Mouse (Mus musculus) right cerebral cortex, postnatal 4 days (tissue): ENCODE data around the gene Fbxo34.

Experiments
- DNase-seq: peaks from one replicate; pipeline ENCODE4 v3.0.0-alpha.2; 2022

The Fbxo34 gene

DNA sequence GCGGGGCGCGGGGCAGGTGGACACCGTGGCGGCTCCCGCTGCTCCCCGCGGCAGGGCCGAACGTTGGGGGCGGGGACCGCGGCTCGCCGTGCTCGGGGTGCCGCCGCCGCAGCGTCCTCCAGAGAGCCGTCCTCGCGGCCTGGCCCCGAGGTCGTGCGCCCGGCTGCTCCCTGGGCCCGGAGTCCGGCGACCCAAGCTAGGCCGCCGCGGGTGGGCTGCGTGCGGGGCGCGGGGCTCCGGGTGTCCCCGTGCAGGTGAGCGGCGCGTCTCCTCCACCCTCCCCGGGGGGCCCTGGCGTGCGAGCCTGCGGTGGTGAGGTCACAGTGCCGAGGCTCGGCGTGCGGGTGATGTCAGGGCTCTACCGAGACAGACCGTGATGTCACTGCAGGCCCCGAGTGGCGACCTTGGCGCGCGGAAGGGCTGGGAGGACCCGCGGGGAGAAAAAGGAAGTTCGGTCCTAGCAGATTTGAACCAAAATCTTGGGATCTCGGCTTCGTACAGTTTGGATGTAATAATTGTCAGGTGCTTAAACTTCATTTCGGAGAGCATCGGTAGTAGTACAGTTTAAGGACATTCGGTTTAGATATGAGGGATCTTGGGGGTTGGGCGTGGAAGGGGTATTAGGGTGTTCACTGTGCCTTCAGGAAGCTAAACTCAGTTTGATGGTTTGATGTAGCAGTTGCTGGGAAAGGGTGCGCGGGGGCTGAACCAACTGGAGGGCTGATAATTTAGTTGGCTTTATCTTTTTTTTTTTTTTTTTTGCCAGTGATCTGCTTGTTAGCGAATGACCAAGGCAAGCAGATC, 22.7 kb downstream of the Fbxo34 start:
- DNase-seq, result peak; percentile 52

- no peak for DNase-seq
Observed at GRCm38 (mm10) chr14:47473891-47474290, 23.7 kb downstream of the Fbxo34 start.

DNA sequence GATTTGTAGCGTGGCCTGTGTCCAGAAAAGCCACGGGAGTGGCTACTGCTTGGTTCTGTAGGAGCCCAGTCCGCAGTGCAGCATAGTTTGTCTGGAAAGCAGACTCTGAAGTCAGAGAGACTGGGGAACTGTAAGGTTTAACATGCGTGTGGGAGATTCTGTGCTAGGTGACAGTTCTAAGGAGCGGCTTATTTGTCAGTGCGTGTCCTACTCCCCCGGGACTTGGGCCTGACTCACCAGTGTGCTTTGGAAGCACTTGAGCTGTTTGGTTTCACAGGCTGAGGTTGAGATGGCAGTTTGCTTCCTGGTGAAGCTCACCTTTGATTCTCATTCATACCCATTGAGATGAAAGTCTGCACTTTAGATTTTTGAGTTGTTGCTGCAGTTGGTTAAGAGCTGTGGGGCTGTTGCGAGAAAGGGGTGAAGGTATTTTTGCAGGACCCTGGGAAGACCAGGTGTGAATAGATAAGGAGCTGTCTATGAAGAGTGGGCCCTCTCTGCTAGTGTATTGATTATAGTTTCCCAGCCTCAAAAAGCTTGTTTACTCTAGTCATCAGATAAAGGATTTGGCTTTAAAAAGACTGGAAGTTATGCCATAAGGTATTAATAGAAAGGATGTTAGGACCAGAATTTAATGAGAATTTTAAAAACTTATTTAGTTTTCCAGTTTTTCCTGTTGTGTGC, 24.5 kb downstream of the Fbxo34 start:
- no peak for DNase-seq

DNA sequence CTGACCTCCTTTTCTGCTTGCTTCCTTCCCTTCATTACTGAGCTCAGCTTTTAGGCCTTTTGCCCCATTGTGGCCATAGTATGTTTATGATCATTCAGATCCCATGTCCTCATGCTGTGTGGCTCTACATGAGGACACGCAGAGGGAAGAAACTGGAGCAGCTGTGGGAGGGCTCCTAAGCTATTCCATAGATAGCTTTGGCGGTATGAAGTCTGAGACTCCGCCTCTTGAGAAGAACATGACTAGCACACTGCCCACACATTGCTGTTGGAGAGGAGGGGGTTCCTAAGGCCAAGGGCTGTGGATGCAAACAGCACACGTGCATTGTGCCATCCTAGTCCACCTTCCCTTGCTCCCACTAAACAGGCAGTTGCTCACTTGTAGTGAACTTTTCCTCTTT, 26.0 kb downstream of the Fbxo34 start:
- DNase-seq, result no peak

GRCm38 (mm10) chr14:47477711-47478110, 27.5 kb downstream of the Fbxo34 start:
- DNase-seq, result no peak

DNA sequence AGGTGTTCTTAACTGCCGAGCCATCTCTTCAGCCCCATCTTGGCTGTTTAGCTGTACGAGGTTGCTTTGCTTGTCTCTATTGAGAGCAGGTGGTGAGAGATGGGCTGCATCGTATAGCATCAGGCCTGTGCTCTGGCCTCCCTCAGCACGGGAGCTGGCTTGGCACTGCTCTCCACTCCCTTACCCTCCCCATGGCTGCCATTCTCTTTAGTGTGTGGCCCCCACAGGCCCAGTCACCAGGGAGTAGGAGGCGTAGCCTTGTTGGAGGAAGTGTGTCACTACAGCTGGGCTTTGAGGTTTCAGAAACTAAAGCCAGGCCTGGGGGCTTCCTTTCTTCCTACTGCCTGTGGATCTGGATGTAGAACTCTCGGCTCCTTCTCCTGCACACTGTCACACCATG, 32.0 kb downstream of the Fbxo34 start:
- DNase-seq, result no peak

DNA sequence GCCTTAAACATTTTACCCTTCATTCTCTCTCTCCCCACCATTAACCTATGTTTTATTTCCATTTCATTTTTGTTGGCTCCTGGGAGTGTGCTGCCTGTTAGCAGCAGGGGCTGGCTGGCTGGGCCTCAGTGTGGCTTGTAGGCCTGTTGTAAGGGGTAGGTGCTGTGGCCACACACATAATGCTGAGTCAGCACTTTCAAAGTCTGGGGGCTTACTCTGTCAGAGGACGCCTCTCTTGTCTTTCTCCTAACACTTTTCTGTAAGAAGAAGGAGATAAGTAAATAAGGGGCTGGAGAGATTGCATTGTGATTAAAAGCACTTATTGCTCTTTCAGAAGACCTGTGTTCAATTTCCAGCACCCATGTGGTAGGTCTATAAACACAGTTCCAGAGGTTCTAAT, 32.9 kb downstream of the Fbxo34 start:
- no peak for DNase-seq

GRCm38 (mm10) chr14:47488732-47489131, 38.5 kb downstream of the Fbxo34 start:
- no peak for DNase-seq

DNA sequence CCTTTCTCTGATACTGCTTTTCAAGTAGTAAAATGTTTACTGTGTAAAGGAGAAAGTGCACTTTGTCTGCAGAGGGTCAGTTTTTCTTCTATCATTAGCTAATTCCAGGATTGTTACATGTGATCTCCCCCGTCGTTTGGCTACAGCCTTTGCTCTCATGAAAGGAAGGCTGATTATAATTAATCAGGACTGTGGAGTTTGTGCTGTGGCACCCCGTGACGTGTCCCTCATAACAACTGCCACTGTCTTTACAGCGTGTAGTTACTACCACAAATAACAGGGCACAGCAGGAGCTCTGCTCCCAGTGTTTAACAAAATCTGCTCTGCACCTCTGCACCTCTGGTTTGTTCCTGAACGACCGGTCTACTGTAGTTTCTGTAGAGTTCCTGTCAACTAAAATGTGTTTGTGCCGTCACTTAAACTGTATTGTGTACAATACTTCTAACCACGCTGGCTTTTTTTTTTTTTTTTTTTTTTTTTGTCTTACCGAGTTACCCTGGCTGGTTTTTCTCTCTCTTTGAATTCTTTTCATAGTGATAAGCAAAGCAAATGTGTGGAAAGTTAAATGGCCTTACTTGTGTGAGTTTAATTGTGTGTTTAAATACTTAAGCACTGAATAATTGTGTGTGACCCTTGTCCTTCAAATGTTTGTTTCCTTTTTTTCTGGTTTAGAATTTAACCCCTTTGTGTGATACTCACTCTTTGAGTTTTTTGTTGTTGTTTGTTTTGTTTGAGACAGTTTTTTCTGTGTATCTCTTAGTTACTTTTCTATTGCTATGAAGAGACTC, 39.3 kb downstream of the Fbxo34 start:
- DNase-seq, result no peak

GRCm38 (mm10) chr14:47490732-47491131, 40.5 kb downstream of the Fbxo34 start:
- DNase-seq, result no peak

DNA sequence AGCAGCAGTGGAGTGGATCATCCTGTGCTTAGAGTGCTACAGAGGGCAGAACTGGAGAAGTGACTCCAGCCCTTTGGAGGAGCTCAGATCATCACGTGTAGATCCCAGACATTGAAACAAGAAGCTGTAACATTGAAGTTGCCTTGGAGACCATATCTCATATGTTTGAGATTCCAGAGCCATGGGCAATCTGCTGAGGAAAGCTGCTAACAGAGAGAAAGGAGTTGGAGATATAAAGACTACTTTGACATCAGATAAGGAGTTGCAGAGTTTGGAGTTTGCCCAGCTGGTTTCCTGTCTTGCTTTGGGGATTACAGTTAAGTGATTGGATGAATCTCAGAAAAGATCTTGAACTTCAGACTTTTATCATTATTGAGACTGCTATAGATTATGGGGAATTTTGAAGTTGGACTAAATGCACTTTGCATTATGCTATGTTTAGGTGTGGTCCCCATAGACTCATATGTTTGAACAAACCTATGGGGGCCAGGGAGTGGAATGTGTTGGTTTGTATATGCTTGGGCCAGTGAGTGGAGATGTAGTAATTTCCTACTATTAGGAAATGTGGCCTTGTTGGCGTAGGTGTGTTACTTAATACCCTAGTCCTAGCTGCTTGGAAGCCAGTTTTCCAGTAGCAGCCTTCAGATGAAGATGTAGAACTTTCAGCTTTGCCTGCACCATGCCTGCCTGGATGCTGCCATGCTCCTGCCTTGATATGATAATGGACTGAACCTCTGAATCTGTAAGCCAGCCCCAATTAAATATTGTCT, 43.6 kb downstream of the Fbxo34 start:
- DNase-seq, result no peak

DNA sequence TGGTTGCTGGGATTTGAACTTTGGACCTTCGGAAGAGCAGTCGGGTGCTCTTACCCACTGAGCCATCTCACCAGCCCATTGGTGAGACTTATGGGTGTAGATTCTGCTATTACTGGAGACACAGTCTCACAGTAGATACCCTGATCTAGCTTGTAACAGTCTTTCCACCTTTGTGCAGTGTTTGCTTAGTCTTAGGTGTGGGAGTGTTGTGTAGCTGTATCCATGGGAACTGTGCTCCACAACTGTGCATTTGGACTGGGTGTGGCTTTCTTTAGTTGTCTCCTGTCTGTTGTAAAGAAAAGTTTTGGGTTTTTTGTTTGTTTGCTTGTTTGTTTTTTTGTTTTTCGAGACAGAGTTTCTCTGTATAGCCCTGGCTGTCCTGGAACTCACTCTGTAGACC, 45.7 kb downstream of the Fbxo34 start:
- no peak for DNase-seq

DNA sequence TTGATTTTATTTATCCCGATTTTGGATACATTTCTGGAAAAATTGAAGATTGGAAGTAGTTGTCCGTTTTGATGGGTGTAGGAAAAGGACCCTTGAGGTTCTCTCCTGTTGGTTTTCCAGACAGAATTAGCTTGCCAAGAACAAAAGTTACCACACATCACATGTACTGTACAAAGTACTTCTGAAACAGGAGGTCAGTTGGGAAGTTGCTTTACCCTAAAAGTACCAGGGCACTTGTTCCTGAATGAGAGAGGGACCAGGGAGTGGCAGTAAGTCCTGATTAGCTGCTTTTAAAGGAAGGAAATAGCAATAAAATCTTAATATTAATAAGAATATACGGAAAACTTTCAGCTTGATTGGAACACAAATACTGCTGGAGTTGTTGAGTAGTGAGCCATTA, 46.9 kb downstream of the Fbxo34 start:
- DNase-seq, result no peak

GRCm38 (mm10) chr14:47498632-47499031, 48.4 kb downstream of the Fbxo34 start:
- no peak for DNase-seq

- DNase-seq, result no peak
Observed at GRCm38 (mm10) chr14:47504036-47504435, 53.8 kb downstream of the Fbxo34 start.

DNA sequence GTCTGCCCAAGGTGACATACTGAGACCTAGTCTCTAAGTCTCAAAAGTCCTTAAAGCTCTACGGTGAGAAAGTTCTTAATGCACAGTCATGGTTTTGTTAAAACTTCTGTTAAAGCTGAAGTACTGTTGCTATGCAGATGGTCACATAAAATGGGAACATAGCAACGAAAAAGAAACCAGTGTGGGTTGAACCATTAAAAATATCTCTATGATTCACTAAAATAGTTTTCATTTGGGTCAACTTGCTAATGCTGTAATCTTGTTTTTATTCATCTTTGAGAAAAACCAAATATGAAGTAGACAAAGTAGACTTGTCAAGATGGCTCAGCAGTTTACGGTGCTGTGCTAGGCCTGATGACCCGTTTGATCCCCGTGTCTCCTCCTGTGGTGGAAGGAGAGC, 56.5 kb downstream of the Fbxo34 start:
- DNase-seq, result no peak

GRCm38 (mm10) chr14:47508035-47508434, 57.8 kb downstream of the Fbxo34 start:
- no peak for DNase-seq

- no peak for DNase-seq
Observed at GRCm38 (mm10) chr14:47510244-47510643, 60.0 kb downstream of the Fbxo34 start.

- no peak for DNase-seq
Observed at GRCm38 (mm10) chr14:47513606-47514005, 63.4 kb downstream of the Fbxo34 start.

- no peak for DNase-seq
Observed at GRCm38 (mm10) chr14:47514816-47515453, 64.7 kb downstream of the Fbxo34 start.

DNA sequence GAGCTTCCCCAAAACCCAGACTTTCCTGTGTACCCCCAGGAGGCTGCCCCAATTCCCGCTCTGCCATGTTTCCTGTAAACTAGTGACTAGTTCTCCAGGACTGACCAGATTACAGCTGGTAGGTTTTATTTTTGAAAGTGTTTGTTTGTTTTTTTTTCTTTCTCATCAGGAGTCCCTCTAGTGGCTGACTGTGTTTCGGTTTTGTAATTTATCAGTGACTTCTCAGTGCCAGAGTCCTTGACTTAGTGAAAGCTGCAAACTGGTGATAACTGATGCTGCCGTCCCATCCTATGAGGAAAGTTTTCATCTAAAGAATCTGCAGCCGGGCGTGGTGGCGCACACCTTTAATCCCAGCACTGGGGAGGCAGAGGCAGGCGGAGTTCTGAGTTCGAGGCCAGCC, 65.4 kb downstream of the Fbxo34 start:
- no peak for DNase-seq

DNA sequence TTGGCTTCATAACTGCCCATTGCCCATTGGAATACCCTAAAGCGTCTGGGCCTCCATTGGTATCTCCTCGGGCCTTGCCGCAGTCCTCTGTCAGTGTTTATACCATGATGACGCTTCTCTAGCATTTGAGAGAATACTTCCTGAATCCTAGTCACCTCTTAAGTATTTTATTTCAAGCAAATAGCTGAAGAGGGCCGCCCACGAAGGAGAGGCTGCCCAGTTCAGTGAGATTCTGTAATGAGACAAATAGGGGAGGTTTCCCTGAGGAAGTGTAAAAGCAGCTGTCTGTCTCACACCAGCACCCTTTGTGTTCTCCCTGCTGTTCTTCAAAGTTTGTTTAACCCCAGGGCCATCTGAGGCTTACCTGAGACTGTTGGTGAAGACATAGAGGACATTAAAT, 66.5 kb downstream of the Fbxo34 start:
- DNase-seq, result no peak
